Mouse (Mus musculus) spleen, adult 2 months (tissue): ENCODE measurements around the gene Nfic.

Experiments used
- CTCF ChIP-seq: fragments of 200-500 bp; IDR thresholded peaks from 2 replicates; pipeline ENCODE4 v1.5.1; 2011; ENCODE audit warnings: mild to moderate bottlenecking, inconsistent platforms; ENCODE audit not compliant: insufficient read depth, insufficient read length, insufficient replicate concordance; ENCODE audit errors: extremely low read depth
- POLR2A ChIP-seq: fragments of 200-500 bp; IDR thresholded peaks from 2 replicates; pipeline ENCODE4 v1.6.1; 2011; ENCODE audit warnings: low read depth, low read length, inconsistent platforms

DNA sequence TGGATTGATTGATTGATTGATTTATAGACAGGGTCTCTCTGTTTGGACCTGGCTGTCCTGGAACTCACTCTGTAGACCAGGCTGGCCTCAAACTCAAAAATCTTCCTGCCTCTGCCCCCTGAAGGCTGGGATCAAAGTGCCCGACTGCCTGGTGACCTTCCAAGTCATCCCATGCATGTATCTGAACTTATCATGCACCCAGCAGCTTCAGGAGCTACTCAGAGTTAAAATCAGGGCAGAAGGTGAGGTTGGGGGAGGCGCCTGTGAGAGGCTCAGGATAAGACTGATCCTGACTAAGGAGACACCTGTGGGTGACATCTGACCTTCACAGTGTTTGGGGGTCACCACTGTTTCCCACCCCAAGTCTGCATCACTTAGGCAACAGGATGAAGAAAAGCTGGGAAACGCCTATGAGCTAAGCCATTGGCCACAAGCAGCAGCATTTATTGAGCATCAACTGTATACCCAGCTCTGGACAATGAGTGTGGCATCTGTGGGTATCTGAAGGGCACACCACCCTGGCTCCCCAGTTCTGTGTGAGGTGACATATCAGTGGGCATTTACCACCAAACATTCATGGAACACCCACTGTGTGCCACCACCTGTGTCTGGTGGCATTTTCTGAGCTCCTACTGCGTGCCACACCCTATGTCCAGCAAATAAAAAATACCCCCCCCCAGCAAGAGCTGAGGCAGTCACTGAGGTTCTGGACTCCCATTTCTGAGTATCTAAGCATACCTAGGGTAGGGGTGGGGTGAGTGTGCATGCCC, 31.8 kb downstream of the Nfic start:
- TF ChIP-seq POLR2A = no peak
- TF ChIP-seq CTCF = no peak
